Mouse (Mus musculus): ENCODE measurements around the gene Atp6v1f.

GRCm38 (mm10) chr6:29501599-29501998, 34.1 kb downstream of the Atp6v1f start:
- peak; percentile 52 for TF ChIP-seq CTCF (IDR thresholded peaks at IDR 0.05; ENCODE audit: low read depth)
- TF ChIP-seq EP300 (IDR thresholded peaks at IDR 0.05; ENCODE audit: low read depth): no peak
